9 mouse cellular contexts compared by ENCODE assay signal in the genomic region with DNA sequence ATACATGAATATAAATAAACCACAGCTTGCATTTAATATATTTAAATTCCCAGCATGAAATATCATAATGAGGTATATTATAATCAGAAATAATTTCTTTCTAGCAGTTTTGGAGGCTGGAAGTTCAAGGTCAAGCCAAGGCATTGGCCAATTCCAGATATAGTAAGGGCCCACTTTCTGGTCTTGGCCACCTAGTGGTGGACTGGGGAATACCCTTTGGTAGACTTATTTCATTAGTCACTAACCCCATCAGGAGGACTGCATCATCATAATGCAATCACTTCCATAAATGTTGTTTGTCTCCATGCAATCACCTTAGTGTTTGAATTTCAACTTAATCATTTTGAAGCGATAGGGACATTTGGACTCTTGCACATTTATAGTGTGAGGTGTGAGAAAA.
DNase-seq lines count a peak whose midpoint lies in the region; ATAC-seq and TF ChIP-seq lines count a peak whose summit lies in the region.
"Had no signal": no experiment of that assay in that cellular context is flagged by ENCODE, and none has a peak within 500 bp of the region (broad histone marks: within the 10 kb centered on the region; RNA-seq: fewer than 3 reads in every experiment).

No protein-coding gene starts in this region.

- no peak overlapping the region for H3K27ac ChIP-seq in hindbrain, embryonic 11.5 days (ENCODE audit: low read depth, low read length)
- H3K27ac ChIP-seq in hindbrain, embryonic 14.5 days = no peak overlapping the region
- H3K27ac ChIP-seq in MEL (ENCODE audit: control insufficient read depth, low read depth, low read length) = no peak overlapping the region
- H3K27ac ChIP-seq in forebrain, embryonic 14.5 days (ENCODE audit: low read depth, low read length) = no peak overlapping the region

- H3K27me3 ChIP-seq in hindbrain, embryonic 11.5 days (ENCODE audit: control insufficient read depth, insufficient read depth, low read length) = no peaks in the 10 kb centered on the region
- no peaks in the 10 kb centered on the region for H3K27me3 ChIP-seq in hindbrain, embryonic 14.5 days (ENCODE audit: control insufficient read depth, insufficient read depth, low read length)
- H3K27me3 ChIP-seq in MEL (ENCODE audit: control insufficient read depth in 1 of 2, insufficient read depth in 2 of 2, low read length in 2 of 2) = peaks cover 0 to 2% of the 10 kb centered on the region in 2 experiments; a peak in 3 of 4 replicates
- no peaks in the 10 kb centered on the region for H3K27me3 ChIP-seq in forebrain, embryonic 14.5 days (replicated peaks; ENCODE audit: control insufficient read depth, insufficient read depth, low read length)

- no peak for TF ChIP-seq EP300 in MEL (IDR thresholded peaks at IDR 0.05; ENCODE audit: low read depth in 1 of 2, low read length in 2 of 2)

- no peaks in the 10 kb centered on the region for H3K9me3 ChIP-seq in hindbrain, embryonic 11.5 days (ENCODE audit: control insufficient read depth, low read length)
- no peaks in the 10 kb centered on the region for H3K9me3 ChIP-seq in hindbrain, embryonic 14.5 days (ENCODE audit: control insufficient read depth, low read length)
- no peaks in the 10 kb centered on the region for H3K9me3 ChIP-seq in MEL (replicated peaks; ENCODE audit: insufficient read depth, low read length)
- H3K9me3 ChIP-seq in forebrain, embryonic 14.5 days (replicated peaks; ENCODE audit: control insufficient read depth, low read length) = no peaks in the 10 kb centered on the region

- no peak overlapping the region for H3K4me3 ChIP-seq in hindbrain, embryonic 11.5 days (ENCODE audit: low read depth, low read length)
- no peak overlapping the region for H3K4me3 ChIP-seq in hindbrain, embryonic 14.5 days (replicated peaks; ENCODE audit: low read length)
- H3K4me3 ChIP-seq in MEL (ENCODE audit: control insufficient read depth in 1 of 2, insufficient read depth in 1 of 2, low read depth in 2 of 2, low read length in 2 of 2) = no peak overlapping the region
- H3K4me3 ChIP-seq in forebrain, embryonic 14.5 days (ENCODE audit: low read depth, low read length) = no peak overlapping the region

- peak; percentile 15 for DNase-seq in hindbrain, embryonic 11.5 days (ENCODE audit: low spot score)
- no peak for DNase-seq in hindbrain, embryonic 14.5 days (ENCODE audit: low spot score)
- DNase-seq in 3T3-L1 (ENCODE audit: low read depth, low spot score) (peak; percentile 26), MEL (ENCODE audit: low read depth, low spot score) (peak; percentile 70)
- peak; percentile 36 for DNase-seq in induced T-regulatory cell, adult 2 months (ENCODE audit: low read depth)
- no peak for DNase-seq in right cerebral cortex, postnatal 36 days (ENCODE audit: low spot score in 2 of 2)
- no peak for DNase-seq in forebrain, embryonic 14.5 days (ENCODE audit: low spot score)
- DNase-seq in frontal cortex, postnatal 25 days (ENCODE audit: low spot score in 2 of 2) = no peak

- TF ChIP-seq RAD21 in MEL (IDR thresholded peaks at IDR 0.05; ENCODE audit: low read depth, low read length) = peak; percentile 38

- no peak overlapping the region for H3K4me2 ChIP-seq in hindbrain, embryonic 11.5 days (replicated peaks; ENCODE audit: low read depth, low read length)
- no peak overlapping the region for H3K4me2 ChIP-seq in hindbrain, embryonic 14.5 days (replicated peaks)
- H3K4me2 ChIP-seq in forebrain, embryonic 14.5 days (ENCODE audit: low read length) = no peak overlapping the region

- H3K9ac ChIP-seq in hindbrain, embryonic 11.5 days (ENCODE audit: low read depth, low read length) = no peak overlapping the region
- H3K9ac ChIP-seq in hindbrain, embryonic 14.5 days = no peak overlapping the region
- no peak overlapping the region for H3K9ac ChIP-seq in MEL (ENCODE audit: control insufficient read depth, low read depth, low read length, poor library complexity, severe bottlenecking)
- H3K9ac ChIP-seq in forebrain, embryonic 14.5 days (ENCODE audit: low read length) = no peak overlapping the region

- no peak for TF ChIP-seq POLR2A in MEL (IDR thresholded peaks at IDR 0.05; ENCODE audit: control insufficient read depth in 1 of 2, insufficient read depth in 1 of 2, low read depth in 1 of 2, low read length in 2 of 2, poor library complexity in 1 of 2)

- 80% methylated on average over 1 of the region's 1 CpGs for WGBS in hindbrain, embryonic 11.5 days
- 81% methylated on average over 1 of the region's 1 CpGs for WGBS in hindbrain, embryonic 14.5 days
- WGBS in forebrain, embryonic 14.5 days = 79% methylated on average over 1 of the region's 1 CpGs

- TF ChIP-seq CTCF in MEL (IDR thresholded peaks at IDR 0.05 in 2 of 3, conservative IDR thresholded peaks at IDR 0.05 in 1 of 3; ENCODE audit: control insufficient read depth in 1 of 3, insufficient read depth in 1 of 3, low read depth in 2 of 3, low read length in 3 of 3, poor library complexity in 1 of 3, severe bottlenecking in 1 of 3) = peak; percentile 54 to 79 (median 73)

- H3K4me1 ChIP-seq in hindbrain, embryonic 11.5 days (replicated peaks; ENCODE audit: control insufficient read depth, insufficient read depth, low read length) = no peaks in the 10 kb centered on the region
- no peaks in the 10 kb centered on the region for H3K4me1 ChIP-seq in hindbrain, embryonic 14.5 days (replicated peaks; ENCODE audit: control insufficient read depth, insufficient read depth, low read length)
- H3K4me1 ChIP-seq in MEL (ENCODE audit: control insufficient read depth in 1 of 2, insufficient read depth in 2 of 2, low read length in 2 of 2) = no peaks in the 10 kb centered on the region
- no peaks in the 10 kb centered on the region for H3K4me1 ChIP-seq in forebrain, embryonic 14.5 days (ENCODE audit: control insufficient read depth, insufficient read depth, low read length)

- peak; percentile 70; the same call in 1 of the 2 replicates for ATAC-seq in hindbrain, embryonic 11.5 days (ENCODE audit: low FRiP score)
- ATAC-seq in hindbrain, embryonic 14.5 days (ENCODE audit: low FRiP score) = no peak
- no peak for ATAC-seq in forebrain, embryonic 14.5 days
- ATAC-seq: activated CD4-positive, CD25-positive, alpha-beta regulatory T cell, adult 4 months had no signal

- no peaks in the 10 kb centered on the region for H3K79me2 ChIP-seq in MEL (ENCODE audit: control insufficient read depth, insufficient read depth, low read length, poor library complexity)

- no peaks in the 10 kb centered on the region for H3K36me3 ChIP-seq in hindbrain, embryonic 11.5 days (ENCODE audit: control insufficient read depth, insufficient read depth, low read length)
- H3K36me3 ChIP-seq in hindbrain, embryonic 14.5 days (replicated peaks; ENCODE audit: control insufficient read depth, insufficient read depth) = no peaks in the 10 kb centered on the region
- H3K36me3 ChIP-seq in MEL (ENCODE audit: control insufficient read depth in 1 of 2, insufficient read depth in 2 of 2, low read length in 2 of 2) = no peaks in the 10 kb centered on the region
- H3K36me3 ChIP-seq in forebrain, embryonic 14.5 days (ENCODE audit: control insufficient read depth, insufficient read depth, low read length) = no peaks in the 10 kb centered on the region

TF ChIP-seq in MEL, 35 proteins besides CTCF, POLR2A, EP300 and RAD21:
- TF ChIP-seq ELF1 (IDR thresholded peaks at IDR 0.05; ENCODE audit: low read depth, low read length) (peak; percentile 83), MYB (IDR thresholded peaks at IDR 0.05; ENCODE audit: low read depth, low read length) (no peak), E2F4 (IDR thresholded peaks at IDR 0.05; ENCODE audit: borderline replicate concordance, low read depth, low read length) (no peak), CHD1 (IDR thresholded peaks at IDR 0.05; ENCODE audit: low read depth, low read length) (no peak), ETS1 (IDR thresholded peaks at IDR 0.05; ENCODE audit: low read depth, low read length) (no peak), ZNF384 (IDR thresholded peaks at IDR 0.05; ENCODE audit: low read depth, low read length) (no peak), ZC3H11A (IDR thresholded peaks at IDR 0.05; ENCODE audit: low read depth, low read length) (peak; percentile 24), SMC3 (IDR thresholded peaks at IDR 0.05; ENCODE audit: low read depth, low read length) (peak; percentile 69)

Comparison
In these comparisons a context has a peak if more than half of its experiments do, and no peak if none do; other contexts are left out.
1. DNase-seq: peak in hindbrain, embryonic 11.5 days (single experiment), 3T3-L1 (single experiment), MEL (single experiment) and induced T-regulatory cell, adult 2 months (single experiment); none in hindbrain, embryonic 14.5 days (single experiment), right cerebral cortex, postnatal 36 days (0 of 2), forebrain, embryonic 14.5 days (single experiment) and frontal cortex, postnatal 25 days (0 of 2).